Mouse (Mus musculus): ENCODE measurements around the gene Babam2.

Gene Babam2

DNA sequence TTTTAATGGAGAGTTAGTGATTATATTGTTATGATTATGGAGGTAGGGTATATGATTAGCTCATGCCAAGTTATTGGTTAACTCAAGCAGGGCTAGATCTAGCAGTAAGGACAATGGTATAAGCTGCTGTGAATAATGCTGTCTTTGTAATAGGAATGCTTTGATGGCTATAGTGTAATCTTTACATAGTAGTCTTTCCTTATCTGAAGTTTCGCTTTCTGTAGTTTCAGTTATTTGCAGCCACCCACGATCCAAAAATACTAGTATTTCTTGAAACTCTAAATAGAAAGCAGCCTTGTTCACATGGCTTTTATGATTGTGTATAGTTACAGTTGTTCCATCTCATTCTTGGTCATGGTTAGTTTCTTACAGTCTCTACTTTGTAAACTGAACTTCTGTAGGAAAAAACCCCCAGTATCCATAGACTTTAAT, 15.8 kb downstream of the Babam2 start:
- in situ Hi-C loops (cut with MboI, MseI) = no loop called here

DNA sequence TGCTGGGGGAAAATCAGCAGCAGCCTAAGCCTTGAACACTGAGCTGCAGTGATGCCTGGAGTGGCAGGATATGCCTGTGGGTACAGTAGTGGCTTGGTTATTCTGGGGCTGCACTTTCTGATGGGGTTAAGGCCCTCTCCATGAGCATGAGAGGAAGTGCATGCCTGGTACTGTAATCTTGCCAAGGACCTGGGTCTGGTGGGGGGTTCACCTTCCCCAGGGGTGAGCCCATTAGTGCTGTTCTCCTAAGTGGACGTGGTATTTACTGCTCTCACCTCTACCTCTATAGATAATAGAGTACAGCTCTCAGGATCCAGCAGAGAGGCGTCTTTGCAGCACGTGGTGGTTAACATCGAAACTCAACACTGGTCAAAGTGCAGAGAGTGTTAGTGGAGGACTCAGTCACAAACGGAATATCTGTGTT, 16.4 kb downstream of the Babam2 start:
- in situ Hi-C loops (cut with MboI, MseI) = no loop called here

DNA sequence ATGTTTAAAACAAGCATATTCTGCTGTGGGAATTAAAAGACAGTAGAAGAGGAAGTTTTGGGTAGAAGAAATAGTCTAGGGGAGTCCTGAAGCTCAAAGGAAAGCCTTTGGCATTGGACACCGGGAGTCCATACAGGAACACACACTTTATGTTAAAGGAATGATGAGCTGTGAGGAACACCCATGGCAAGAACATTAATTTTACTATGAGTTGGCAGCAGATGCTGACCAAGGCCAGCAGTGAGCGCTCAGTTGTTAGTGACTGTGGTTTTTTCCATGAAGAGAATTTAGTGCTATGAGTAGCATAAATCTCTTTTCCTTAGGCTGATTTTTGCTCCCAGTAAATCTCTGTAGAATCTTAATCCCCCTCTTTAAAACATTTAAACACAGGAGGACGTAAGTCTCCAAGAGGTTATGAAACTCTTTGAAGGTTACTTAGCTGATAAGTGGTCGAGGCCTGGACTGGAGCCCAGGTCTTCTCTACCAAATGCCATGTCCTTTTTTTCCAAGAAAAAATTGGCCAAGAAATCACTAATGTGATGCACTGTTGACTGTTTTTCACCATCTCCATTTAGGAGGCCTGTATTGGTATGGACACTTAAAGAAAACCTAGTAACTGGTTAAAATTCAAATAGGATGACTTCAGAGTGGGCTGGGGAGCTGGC, 18.1 kb downstream of the Babam2 start:
- in situ Hi-C loops (cut with MboI, MseI) = no loop called here

DNA sequence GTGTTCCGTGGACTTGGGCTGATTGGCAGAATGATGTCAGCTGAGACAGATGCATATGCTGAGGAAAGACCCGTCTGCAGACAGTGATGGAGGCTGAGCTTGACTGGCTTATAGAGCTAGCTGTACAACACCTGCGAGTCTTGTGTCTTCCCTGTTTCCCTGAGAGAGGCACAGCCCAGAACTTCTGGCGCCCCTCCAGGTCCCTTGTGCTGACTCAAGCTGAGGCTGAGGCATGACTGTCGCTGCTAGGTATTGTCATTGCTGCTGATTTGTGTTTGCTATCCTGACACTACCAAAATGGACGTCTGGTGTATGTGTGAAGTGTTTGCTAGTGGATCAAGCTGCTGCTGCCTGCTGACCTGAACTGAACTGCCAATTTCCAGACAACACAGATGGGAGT, 27.0 kb downstream of the Babam2 start:
- in situ Hi-C loops (cut with MboI, MseI) = no loop called here

DNA sequence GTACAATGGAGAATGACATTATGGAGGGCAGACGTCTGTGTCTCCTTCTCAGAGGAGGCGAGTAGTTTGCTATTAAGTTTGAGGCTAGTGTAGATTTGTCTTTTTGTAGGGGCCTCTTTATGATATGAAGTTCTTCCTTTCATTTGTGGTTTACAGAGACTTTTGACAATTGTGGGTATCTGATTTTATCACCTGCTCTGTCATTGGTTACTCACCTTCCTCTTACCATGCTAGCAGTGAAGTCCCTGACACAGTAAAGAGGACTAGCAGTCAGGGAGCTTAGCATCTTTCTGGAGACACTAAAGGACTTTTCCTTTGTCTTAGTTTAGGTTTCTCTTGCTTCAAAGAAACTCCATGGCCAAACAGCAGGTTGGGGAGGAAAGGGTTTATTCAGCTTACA, 28.4 kb downstream of the Babam2 start:
- in situ Hi-C loops (cut with MboI, MseI) = no loop called here

DNA sequence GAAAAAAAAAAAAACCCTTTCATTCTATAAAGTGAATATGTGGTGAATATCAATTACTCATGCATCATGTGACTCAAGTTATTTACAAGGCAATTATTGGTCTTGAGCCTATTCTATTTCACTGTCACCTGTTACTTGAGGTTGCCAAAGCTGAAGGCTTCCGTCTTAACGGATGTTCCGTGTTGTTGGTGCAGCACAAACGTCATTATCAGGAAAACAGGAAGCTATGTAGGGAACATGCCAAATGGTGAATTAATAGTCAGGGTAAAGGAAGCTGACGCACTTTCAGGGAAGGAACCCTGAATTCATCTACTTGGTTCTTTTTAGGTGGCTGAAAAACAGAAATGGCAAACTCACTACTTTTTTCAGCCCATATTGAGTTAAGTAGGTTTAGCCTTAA, 30.0 kb downstream of the Babam2 start:
- in situ Hi-C loops (cut with MboI, MseI) = no loop called here

DNA sequence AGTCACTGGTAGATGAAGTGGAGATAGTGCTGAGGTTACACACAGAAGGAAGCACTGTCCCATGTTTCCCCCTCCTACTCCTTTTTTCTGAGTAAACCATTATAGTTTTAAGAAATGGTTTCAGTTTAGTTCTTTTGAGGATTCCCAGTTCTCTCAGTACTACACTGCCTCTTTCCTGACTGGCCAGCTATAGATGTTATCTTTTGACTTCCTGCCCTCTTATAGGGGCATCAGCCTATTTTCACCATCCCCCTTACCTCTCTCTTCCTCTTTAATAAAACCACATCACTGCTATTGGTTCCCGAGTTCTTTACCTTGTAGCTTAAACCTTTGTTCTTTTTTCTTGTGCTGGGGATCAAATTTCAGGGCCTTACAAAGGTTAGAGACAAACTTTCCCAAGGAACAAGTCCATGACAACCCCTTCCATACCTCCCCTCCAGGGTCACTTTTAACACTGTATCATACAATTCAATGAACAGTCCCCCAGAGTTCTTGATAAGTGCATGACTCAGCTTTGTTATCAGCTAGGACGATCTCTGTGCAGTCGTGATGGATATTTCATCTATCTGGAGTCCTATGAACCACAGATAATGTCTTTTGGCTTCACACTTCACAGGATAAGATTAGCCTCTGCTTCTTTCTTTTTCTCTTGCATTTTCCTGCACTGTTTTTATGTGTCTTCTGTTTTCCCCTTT, 35.3 kb downstream of the Babam2 start:
- in situ Hi-C loops (cut with MboI, MseI) = no loop called here

DNA sequence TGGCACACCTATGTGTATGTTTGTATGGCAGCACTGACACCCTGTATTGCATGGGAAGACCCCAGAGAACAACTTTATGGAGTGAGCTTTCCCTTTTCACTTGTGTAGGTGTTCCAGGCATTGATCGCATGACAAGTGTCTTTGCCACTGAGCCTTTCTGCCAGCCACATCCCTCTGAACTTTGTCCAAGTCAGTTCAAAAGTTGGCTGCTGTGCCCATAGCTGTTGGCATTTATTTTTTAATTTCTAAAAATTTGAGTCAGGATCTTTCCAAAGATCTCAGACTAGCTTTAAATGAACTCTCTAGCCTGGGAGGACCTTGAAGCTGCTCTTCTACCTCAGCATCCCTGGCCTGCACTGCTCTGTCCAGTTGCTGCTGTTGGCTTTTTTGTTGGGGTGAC, 44.4 kb downstream of the Babam2 start:
- in situ Hi-C loops (cut with MboI, MseI) = no loop called here

DNA sequence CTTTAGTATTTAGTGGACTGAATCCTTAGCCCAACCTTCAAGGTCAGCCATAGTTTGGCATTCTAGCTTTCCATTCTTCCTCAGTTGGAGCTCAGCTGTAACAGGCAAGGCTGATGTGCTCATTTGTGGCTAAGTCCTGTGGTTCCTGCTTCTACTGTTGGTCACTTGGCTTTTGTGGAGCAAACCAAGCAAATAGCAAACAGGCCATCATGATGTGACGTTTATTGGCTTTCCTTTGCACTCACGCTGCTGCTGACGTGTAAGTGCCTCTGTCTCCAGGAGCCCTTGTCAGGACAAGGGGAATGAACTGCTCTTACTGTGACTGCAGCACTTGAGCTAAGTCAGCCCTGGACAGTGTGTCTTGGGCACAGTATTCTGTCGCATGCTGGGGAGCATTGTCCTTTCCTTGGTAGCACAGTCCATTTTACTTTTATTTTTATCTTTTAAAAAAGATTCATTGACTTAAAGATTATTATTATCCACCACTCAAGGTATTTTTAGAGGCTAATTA, 45.1 kb downstream of the Babam2 start:
- in situ Hi-C loops (cut with MboI, MseI) = no loop called here

DNA sequence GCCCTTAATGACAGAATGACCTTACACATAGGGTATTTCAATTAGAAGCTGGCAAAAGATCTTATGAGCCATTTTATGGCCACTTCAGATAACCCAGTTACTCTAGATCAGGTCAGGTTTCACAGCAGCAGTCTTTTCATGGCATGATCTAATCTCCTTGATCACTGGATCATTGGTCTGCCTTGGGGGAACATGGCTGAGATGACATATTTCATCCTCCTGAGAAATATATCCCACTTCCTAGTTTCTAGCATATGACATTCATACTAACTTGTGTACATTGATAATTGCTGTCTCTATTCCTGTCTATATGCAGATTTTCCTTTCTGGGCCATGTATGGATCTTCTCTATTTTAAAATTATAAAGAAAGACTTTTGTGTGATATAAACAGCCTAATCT, 51.9 kb downstream of the Babam2 start:
- in situ Hi-C loops (cut with MboI, MseI) = no loop called here

DNA sequence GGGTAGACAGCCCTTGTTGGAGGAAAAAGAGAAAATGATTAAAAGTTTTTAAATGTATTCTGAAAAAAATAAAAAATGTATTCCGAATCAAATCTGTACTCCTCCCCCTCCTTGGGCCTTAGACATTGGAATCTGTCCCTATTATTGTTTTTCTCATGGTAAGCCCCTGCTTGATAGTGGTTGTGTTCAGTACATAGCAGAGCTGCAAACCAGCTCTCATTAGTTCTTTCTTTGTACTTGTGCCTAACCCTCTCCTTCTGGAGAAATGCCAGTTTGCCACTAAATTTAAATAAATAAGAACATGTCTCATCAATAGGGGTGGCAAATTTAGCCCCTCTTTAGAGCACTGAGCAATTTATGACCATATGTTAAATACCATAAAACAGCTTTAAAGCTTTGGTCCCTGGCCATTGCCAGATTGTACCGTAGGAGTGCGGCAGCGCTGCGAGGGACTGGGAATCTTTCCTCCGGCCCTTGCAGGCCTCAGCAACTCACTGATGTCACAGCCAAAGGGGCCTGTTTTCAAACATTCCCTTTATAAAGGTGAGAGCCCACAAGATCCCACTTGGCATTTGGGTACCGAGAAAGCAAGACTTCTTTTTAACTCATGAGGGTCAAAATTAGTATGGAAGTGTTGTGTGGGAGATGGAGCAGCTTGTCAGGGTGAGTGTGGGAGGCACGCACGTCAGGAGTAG, 52.9 kb downstream of the Babam2 start:
- in situ Hi-C loops (cut with MboI, MseI) = no loop called here

DNA sequence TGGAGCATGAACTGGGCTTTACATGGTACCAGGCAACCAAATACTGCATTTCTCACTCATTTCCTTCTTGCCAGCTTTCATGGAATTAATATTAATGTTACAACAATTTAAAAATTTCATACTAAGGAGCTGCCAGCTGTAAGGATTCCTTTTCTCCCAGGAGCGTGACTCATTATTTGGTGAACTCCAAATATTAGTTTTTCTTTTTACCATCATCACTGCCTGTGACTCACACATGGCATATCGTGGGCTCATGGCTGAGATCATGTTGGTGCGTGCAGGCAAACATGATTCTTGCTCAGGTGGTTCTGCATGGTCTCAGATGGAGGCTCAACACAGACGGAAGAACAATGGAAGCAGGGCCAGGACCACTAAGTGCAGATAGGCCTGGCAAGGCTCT, 53.5 kb downstream of the Babam2 start:
- in situ Hi-C loops (cut with MboI, MseI) = no loop called here

DNA sequence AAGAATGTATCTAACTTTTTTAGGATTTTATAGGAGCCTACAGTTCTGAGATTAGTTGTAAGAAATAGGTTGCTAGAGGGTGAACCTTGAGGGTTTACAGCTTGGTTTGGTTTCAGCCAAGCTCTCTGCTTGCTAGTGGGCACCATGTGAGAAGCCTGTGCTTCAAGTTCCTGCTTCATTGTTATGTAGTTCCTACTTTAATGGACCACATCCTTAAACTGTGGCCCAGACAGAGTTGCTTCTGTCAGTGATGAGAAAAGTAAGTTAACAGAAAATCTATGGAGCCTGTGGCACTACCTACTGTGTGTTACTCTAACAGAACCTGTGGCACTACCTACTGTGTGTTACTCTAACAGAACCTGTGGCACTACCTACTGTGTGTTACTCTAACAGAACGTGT, 57.1 kb downstream of the Babam2 start:
- in situ Hi-C loops (cut with MboI, MseI) = no loop called here

DNA sequence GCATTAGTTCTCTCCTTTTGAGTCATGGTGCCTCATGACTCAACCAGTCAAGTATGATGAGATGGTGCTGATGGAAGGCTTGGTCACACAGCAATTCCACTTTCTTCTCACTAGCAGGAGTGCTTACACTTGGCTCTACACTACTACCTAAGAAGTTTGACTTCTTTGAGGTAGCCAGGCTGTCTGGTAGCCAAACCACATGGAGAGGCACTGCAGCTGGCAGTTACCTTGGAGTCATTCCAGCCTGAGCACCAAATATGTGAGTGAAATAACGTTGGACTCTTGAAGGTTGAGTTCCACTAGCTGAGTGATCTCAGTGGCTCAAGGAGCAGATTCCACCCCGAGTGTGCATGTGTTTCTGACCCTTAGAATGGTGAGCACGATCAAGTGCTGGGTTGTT, 57.8 kb downstream of the Babam2 start:
- in situ Hi-C loops (cut with MboI, MseI) = no loop called here

DNA sequence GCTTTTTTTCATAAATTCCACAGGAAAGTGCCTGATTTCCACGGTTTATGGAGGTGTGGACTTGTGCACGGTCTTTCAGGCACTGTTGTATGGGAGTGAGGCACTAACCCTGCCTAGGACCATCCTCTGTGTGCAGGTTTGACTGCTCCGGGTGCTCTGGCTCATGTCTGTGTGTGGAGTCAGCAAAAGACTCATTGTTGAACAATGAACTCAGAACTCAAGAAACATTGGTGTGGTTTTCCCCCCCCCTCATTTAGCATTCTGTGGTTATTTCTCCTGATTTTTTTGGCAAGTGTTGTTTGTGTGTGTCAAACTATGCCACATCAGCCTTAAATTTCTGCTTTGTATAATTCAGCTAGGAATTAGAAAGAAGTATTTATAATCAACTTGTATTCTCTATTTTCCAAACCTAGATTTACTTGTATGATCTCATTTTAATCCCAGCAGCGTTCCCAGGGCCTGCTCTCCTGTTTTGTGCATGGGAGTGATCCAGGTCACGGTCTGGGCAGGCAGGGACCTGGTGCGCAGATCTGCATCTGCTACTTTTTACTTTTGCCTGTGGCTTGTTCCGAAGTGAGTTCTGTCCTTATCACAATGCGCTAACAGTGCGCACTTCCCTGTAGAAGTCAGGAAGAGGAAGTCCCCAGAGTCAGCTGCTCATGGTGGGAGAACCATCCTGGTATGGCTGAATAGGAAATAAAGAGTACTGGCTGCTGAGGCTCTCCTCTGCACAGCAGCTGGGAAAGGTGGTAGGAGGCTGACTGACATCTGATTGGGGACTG, 61.0 kb downstream of the Babam2 start:
- in situ Hi-C loops (cut with MboI, MseI) = no loop called here

DNA sequence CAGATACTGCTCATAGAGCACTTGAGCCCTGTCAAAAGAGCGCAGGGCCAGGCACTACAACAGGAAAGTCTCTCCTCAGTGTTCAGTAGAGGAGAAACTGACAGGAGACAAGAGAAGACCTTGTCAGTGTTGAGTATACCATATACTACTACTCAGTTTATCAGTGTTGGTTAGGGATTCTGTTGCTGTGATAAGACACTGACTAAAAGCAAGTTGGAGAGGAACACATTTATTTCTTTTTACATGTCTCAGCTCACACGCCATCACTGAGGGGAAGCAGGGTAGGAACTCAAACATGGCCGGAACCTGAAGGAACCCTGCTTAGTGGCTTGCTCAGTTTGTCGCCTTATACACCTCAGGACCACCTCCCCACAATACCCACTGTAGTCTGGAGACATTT, 64.4 kb downstream of the Babam2 start:
- in situ Hi-C loops (cut with MboI, MseI) = no loop called here

DNA sequence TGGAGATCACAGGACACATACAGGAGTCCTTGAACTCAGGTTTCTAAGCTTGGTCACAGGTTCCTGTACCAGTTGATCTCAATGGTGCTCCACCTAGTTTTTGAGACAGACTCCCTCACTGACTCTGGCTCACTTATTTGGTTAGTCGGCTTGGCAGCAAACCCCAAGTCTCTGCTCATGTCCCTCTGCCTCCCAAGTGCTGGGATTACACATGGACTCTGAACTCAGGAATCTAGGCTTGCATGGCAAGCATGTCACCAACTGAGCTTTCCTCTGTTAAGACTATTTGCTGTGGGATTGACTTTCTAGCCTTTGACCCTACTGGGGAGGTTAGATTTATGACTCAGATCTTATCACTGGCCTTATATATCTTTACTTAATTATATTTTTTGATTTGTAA, 65.3 kb downstream of the Babam2 start:
- in situ Hi-C loops (cut with MboI, MseI) = no loop called here

DNA sequence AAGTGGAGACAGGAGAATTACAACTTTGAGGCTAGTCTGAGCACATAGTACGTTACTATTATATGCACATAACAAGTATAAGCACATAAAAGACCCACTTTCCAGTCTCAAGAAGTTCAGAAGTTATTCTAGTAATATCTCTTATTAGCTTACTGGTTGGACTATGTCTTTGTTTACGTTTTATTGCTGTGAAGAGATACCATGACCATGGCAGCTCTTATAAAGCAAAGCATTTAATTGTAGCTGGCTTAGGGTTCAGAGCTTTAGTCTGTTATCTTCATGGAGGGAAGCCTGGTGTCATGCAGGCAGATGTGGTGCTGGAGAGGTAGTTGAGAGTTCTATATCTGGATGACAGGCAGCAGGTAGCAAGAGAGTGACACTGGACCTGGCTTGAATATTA, 68.3 kb downstream of the Babam2 start:
- in situ Hi-C loops (cut with MboI, MseI) = no loop called here

DNA sequence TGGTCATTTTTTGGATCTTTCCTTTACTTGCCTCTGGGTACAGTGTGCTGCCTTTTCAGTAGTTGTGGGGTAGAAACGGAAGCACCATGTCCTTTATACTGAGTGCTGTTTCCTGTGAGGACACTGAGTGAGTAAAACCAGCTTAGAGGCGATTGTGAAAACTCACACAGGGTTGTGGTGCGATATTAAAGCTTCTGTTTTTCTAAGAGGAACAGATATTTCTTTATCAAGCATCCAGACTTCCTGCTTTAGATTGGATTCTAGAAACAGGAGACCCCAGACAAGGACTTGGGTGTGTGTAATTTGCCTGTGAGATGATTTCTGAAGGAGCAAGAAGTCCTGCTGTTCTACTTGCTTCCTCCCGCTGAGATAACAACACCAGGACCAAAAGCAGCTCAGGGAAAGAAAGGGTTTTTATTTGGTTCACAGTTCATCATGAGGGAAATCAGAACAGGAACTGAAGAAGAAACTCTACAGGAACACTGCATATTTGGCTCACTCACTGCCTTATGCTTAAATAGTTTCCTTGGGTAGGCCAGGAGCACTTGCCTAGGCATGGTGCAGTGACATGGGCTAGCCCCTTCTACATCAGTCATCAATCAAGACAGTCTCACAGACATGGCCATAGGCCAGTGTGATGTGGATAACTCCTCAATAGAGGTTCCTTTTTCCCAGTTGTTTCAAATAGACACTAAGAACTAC, 69.5 kb downstream of the Babam2 start:
- in situ Hi-C loops (cut with MboI, MseI) = no loop called here

DNA sequence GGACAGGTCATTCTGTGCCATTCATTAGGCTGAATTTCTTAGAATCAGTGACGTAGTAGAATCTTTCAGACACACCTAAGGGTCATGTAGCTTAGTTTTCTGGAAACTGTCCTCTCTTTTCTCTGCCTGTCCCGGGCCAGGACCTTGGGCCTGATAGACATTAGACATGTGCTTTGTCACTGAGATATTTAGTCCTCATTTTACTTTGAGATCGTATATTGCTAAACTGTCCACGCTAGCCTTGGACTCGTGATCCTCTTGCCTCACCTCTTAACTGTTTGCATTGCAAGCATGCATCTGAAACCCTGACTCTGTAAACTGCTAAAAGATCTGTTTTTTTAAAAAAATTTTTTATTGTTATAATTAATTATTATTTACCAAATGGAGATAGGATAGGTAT, 74.0 kb downstream of the Babam2 start:
- in situ Hi-C loops (cut with MboI, MseI) = no loop called here

DNA sequence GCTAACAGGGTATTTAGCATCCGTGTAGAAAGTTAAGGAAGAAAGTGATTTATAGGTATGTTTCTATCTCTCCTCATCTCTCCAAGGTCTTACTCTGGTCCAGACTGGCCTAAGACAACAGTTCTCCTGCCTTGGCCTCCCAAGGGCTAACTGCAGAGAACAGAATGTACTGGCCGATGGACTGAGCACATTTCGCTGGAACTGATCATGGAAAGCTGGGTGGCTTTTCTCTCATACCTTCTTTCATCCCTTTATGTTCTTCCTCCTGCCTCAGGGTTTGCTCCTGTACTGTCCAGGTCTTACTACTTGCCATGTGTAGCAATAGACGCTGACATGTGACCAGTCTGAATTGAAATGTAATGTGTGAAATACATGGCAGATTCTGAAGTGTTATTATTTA, 74.4 kb downstream of the Babam2 start:
- in situ Hi-C loops (cut with MboI, MseI) = no loop called here

All from T-helper 1 cell (primary cell).